Mouse (Mus musculus) megakaryocyte, embryonic 14.5 days (primary cell): Measurements from ENCODE around the gene Adrb1.

Experiments used
- FLI1 ChIP-seq: IDR thresholded peaks from 2 replicates; pipeline ENCODE4 v1.6.1; 2012; ENCODE audit warnings: low read length, inconsistent platforms, mixed read lengths
- GATA1 ChIP-seq: IDR thresholded peaks from 3 replicates; pipeline ENCODE4 v1.6.1; 2012; ENCODE audit warnings: mixed read lengths, low read length, inconsistent platforms, borderline replicate concordance

- no peak for TF ChIP-seq FLI1
- no peak for TF ChIP-seq GATA1
Observed at GRCm38 (mm10) chr19:56723331-56724125, 1.5 kb downstream of the Adrb1 start.
